Mouse (Mus musculus) left cerebral cortex, adult 11 months (tissue): ENCODE data around the gene Hmbs.
A peak's percentile ranks its signal among the peaks of the same experiment; 100 is the strongest.
"Not testable (repeated sequence)": the region's sequence is repeated elsewhere in the genome, so short reads cannot be mapped to it uniquely, and the experiment has no call there.

ENCODE experiments used
- DNase-seq: peaks from one replicate; pipeline ENCODE4 v3.0.0; 2022; ENCODE audit warnings: low spot score

Gene Hmbs

GRCm38 (mm10) chr9:44343781-44344421 lies at the start of gene Hmbs:
Hmbs (minus strand) TSS chr9:44344228.
- peak; percentile 82 for DNase-seq

GRCm38 (mm10) chr9:44391466-44391865 lies 47.4 kb upstream of the Hmbs start:
- no peak for DNase-seq

GRCm38 (mm10) chr9:44389273-44389672 lies 45.2 kb upstream of the Hmbs start:
- no peak for DNase-seq

GRCm38 (mm10) chr9:44387221-44387620 lies 43.2 kb upstream of the Hmbs start:
- DNase-seq, result no peak

GRCm38 (mm10) chr9:44384596-44384995 lies 40.6 kb upstream of the Hmbs start:
- no peak for DNase-seq

- no peak for DNase-seq
Measured at GRCm38 (mm10) chr9:44379862-44380261, 35.8 kb upstream of the Hmbs start.

GRCm38 (mm10) chr9:44379054-44379834 lies 35.2 kb upstream of the Hmbs start, which contains the start of gene Hyou1:
Hyou1 (plus strand) TSS chr9:44379490.
- peak; percentile 99 for DNase-seq

GRCm38 (mm10) chr9:44378153-44378730 lies 34.2 kb upstream of the Hmbs start:
- no peak for DNase-seq

GRCm38 (mm10) chr9:44377335-44377734 lies 33.3 kb upstream of the Hmbs start:
- not testable (repeated sequence) for DNase-seq

- DNase-seq, result no peak
Measured at GRCm38 (mm10) chr9:44376141-44376540, 32.1 kb upstream of the Hmbs start.

- no peak for DNase-seq
Measured at GRCm38 (mm10) chr9:44373386-44373785, 29.4 kb upstream of the Hmbs start.

- DNase-seq, result no peak
Measured at GRCm38 (mm10) chr9:44364480-44364879, 20.5 kb upstream of the Hmbs start.

- DNase-seq, result not testable (repeated sequence)
Measured at GRCm38 (mm10) chr9:44361931-44362330, 17.9 kb upstream of the Hmbs start.

- DNase-seq, result peak; percentile 88
Measured at GRCm38 (mm10) chr9:44361190-44361917, 17.3 kb upstream of the Hmbs start, which contains the start of gene Vps11. Vps11 (minus strand) TSS chr9:44361670.

- DNase-seq, result no peak
Measured at GRCm38 (mm10) chr9:44357207-44357606, 13.2 kb upstream of the Hmbs start.

- DNase-seq, result no peak
Measured at GRCm38 (mm10) chr9:44353142-44353541, 9.1 kb upstream of the Hmbs start.

GRCm38 (mm10) chr9:44352337-44352736 lies 8.3 kb upstream of the Hmbs start:
- DNase-seq, result no peak

- no peak for DNase-seq
Measured at GRCm38 (mm10) chr9:44351396-44351795, 7.4 kb upstream of the Hmbs start.

- no peak for DNase-seq
Measured at GRCm38 (mm10) chr9:44348546-44348945, 4.5 kb upstream of the Hmbs start.

GRCm38 (mm10) chr9:44347621-44348020 lies 3.6 kb upstream of the Hmbs start:
- no peak for DNase-seq

GRCm38 (mm10) chr9:44347166-44347565 lies 3.1 kb upstream of the Hmbs start:
- DNase-seq, result no peak
